Mouse (Mus musculus) olfactory bulb, adult 2 months (tissue): Measurements from ENCODE around the gene Guk1. TPM values are rescaled to one million over a fixed set of nuclear protein-coding genes. Genes with fewer than 3 reads are reported as not detected.

Source experiments
- H3K27ac ChIP-seq: fragments of 200-500 bp; 2 replicates; pipeline ENCODE4 v1.5.1; 2012; ENCODE audit warnings: low read depth, low read length; ENCODE audit not compliant: insufficient read depth
- H3K4me1 ChIP-seq: fragments of 200-500 bp; 2 replicates; pipeline ENCODE4 v1.6.1; 2012; ENCODE audit warnings: low read length; ENCODE audit not compliant: control insufficient read depth, insufficient read depth
- H3K4me3 ChIP-seq: fragments of 200-500 bp; 2 replicates; pipeline ENCODE4 v1.5.1; 2012; ENCODE audit warnings: mild to moderate bottlenecking, low read depth, low read length, moderate library complexity; ENCODE audit not compliant: insufficient read depth
- CTCF ChIP-seq: fragments of 200-500 bp; IDR thresholded peaks from 2 replicates; pipeline ENCODE4 v1.5.1; 2012; ENCODE audit warnings: low read depth, mild to moderate bottlenecking, low read length, moderate library complexity; ENCODE audit not compliant: insufficient read depth
- POLR2A ChIP-seq: fragments of 200-500 bp; IDR thresholded peaks from 2 replicates; pipeline ENCODE4 v1.6.1; 2012; ENCODE audit warnings: mild to moderate bottlenecking, low read depth, low read length, moderate library complexity; ENCODE audit not compliant: insufficient read depth
- WGBS: fragments of 180-500 bp; shearing (Covaris S2); methylation state at CpG from one replicate; pipeline ENCODE4 v1.1.7; 2018; 5-methylcytosine and 5-hydroxymethylcytosine counted together
- polyA plus RNA-seq: library from polyadenylated mRNA; stranded (reverse); fragments of >200 nt; gene quantifications from 2 replicates; pipeline ENCODE4 v1.2.4, GENCODE M21; 2012; ENCODE audit warnings: low replicate concordance; ENCODE audit not compliant: missing spikeins, insufficient read depth, insufficient read length

Guk1 gene
- polyA plus RNA-seq, 1 experiment: not detected

GRCm38 (mm10) chr11:59138537-59139486 lies 53.2 kb downstream of the Guk1 start:
- no peak overlapping the region for H3K27ac ChIP-seq
- no peak overlapping the region for H3K4me3 ChIP-seq
- TF ChIP-seq POLR2A: no peak
- TF ChIP-seq CTCF: no peak
- peaks cover 14% of the 10 kb centered on the region for H3K4me1 ChIP-seq
- 77% methylated on average over 19 of the region's 19 CpGs for WGBS

- Histone ChIP-seq H3K27ac (no peak overlapping the region), H3K4me3 (no peak overlapping the region), H3K4me1 (peaks cover 14% of the 10 kb centered on the region)
- TF ChIP-seq CTCF (no peak), POLR2A (no peak)
- WGBS: 73% methylated on average over 12 of the region's 12 CpGs
Observed at GRCm38 (mm10) chr11:59136994-59137706, 54.9 kb downstream of the Guk1 start.

- H3K4me1 ChIP-seq: peaks cover 14% of the 10 kb centered on the region
- TF ChIP-seq POLR2A (no peak), CTCF (no peak)
- WGBS: 18% methylated on average over 44 of the region's 44 CpGs
- no peak within 1 kb of the TSS for H3K27ac ChIP-seq
- no peak within 1 kb of the TSS for H3K4me3 ChIP-seq
Observed at GRCm38 (mm10) chr11:59135904-59136452, 56.0 kb downstream of the Guk1 start, which contains the start of gene Obscn. Obscn (minus strand) TSS chr11:59136402.

GRCm38 (mm10) chr11:59135051-59135820 lies 56.8 kb downstream of the Guk1 start:
- peak; percentile 18; the same call in 1 of the 2 replicates for TF ChIP-seq CTCF
- TF ChIP-seq POLR2A: no peak
- H3K4me1 ChIP-seq: peaks cover 14% of the 10 kb centered on the region
- no peak overlapping the region for H3K4me3 ChIP-seq
- WGBS: 7% methylated on average over 55 of the region's 55 CpGs
- H3K27ac ChIP-seq: no peak overlapping the region

- TF ChIP-seq CTCF: no peak
- no peak for TF ChIP-seq POLR2A
- Histone ChIP-seq H3K4me1 (peaks cover 14% of the 10 kb centered on the region), H3K4me3 (no peak overlapping the region), H3K27ac (no peak overlapping the region)
- 4% methylated on average over 34 of the region's 35 CpGs for WGBS
Observed at GRCm38 (mm10) chr11:59134373-59134997, 57.5 kb downstream of the Guk1 start.

Other genes with a start within 250 kb of the Guk1 start
- not detected in 2 replicates for gene Hist3h2ba, start 243.3 kb downstream of the Guk1 start, polyA plus RNA-seq
- gene Hist3h2a, start 237.5 kb downstream of the Guk1 start, polyA plus RNA-seq: not detected in 2 replicates
- not detected in 2 replicates for gene Trim17, start 237.5 kb downstream of the Guk1 start, polyA plus RNA-seq
- not detected in 2 replicates for gene Trim11, start 214.1 kb downstream of the Guk1 start, polyA plus RNA-seq
- not detected in 2 replicates for gene Obscn, start 55.8 kb downstream of the Guk1 start, polyA plus RNA-seq
- gene Iba57, start 28.5 kb downstream of the Guk1 start, polyA plus RNA-seq: not detected in 2 replicates
- not detected in 2 replicates for gene Gjc2, start 9.0 kb downstream of the Guk1 start, polyA plus RNA-seq
- gene Mrpl55, start 10.3 kb upstream of the Guk1 start, polyA plus RNA-seq: not detected in 2 replicates
- not detected in 2 replicates for gene 2310033P09Rik, start 16.1 kb upstream of the Guk1 start, polyA plus RNA-seq
- gene Arf1, start 36.1 kb upstream of the Guk1 start, polyA plus RNA-seq: 324 and 570 TPM in 2 replicates
- gene Wnt3a, start 98.5 kb upstream of the Guk1 start, polyA plus RNA-seq: not detected in 2 replicates
- not detected in 2 replicates for gene Wnt9a, start 114.7 kb upstream of the Guk1 start, polyA plus RNA-seq
- not detected in 2 replicates for gene Prss38, start 183.4 kb upstream of the Guk1 start, polyA plus RNA-seq